Mouse (Mus musculus) megakaryocyte, embryonic 14.5 days (primary cell): Measurements from ENCODE around the gene Prm1.

Experiments used
- FLI1 ChIP-seq: IDR thresholded peaks from 2 replicates; pipeline ENCODE4 v1.6.1; 2012; ENCODE audit warnings: low read length, inconsistent platforms, mixed read lengths
- GATA1 ChIP-seq: IDR thresholded peaks from 3 replicates; pipeline ENCODE4 v1.6.1; 2012; ENCODE audit warnings: mixed read lengths, low read length, inconsistent platforms, borderline replicate concordance

DNA sequence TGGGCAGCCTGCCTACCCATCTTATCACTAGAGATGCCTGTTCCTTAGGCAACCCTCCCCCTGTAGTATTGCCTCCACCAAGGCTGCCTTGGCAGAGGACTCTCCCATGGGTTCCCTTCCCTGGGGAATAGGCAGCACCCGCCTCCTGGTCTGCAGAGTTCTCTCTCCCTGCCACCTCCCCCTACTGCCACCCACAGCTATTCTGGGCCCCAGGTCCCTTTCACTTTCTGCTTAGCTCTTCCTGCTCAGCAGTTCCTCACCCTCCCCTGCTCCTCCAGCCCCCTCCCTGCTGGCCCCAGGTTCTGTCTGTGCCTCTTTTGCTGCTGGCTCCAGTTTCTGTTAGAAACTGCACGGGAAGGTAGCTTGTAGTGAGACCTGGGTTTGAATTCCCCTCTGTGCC lies 36.0 kb downstream of the Prm1 start:
- TF ChIP-seq GATA1 = no peak
- no peak for TF ChIP-seq FLI1
